Mouse (Mus musculus): Measurements from ENCODE around the gene Cyth1. TPM values are rescaled to one million over a fixed set of nuclear protein-coding genes. Genes with fewer than 3 reads are reported as not detected.

Cyth1 gene
- polyA plus RNA-seq, 1 experiment from 2014 or later = 11.5 TPM

GRCm38 (mm10) chr11:118180199-118180598, 68.2 kb downstream of the Cyth1 start:
- no peaks in the 10 kb centered on the region for H3K9me3 ChIP-seq (ENCODE audit: low read depth, low read length)
- H3K4me2 ChIP-seq = no peak overlapping the region
- ATAC-seq (ENCODE audit: insufficient read depth) (no peak), DNase-seq (no peak)
- H3K27me3 ChIP-seq (ENCODE audit: insufficient read depth, low read length) = no peaks in the 10 kb centered on the region
- WGBS = 66% methylated on average over 7 of the region's 7 CpGs
- H3K27ac ChIP-seq (ENCODE audit: low read depth) = no peak overlapping the region
- H3K36me3 ChIP-seq (ENCODE audit: insufficient read depth) = peaks cover 74% of the 10 kb centered on the region
- H3K9ac ChIP-seq = no peak overlapping the region
- H3K4me1 ChIP-seq (ENCODE audit: insufficient read depth) = no peaks in the 10 kb centered on the region
- no peak overlapping the region for H3K4me3 ChIP-seq (ENCODE audit: low read depth, low read length)
- no peak for TF ChIP-seq CTCF (IDR thresholded peaks at IDR 0.05; ENCODE audit: low read depth)

- Histone ChIP-seq H3K4me3 (ENCODE audit: low read depth, low read length) (no peak overlapping the region), H3K27ac (ENCODE audit: low read depth) (no peak overlapping the region), H3K27me3 (ENCODE audit: insufficient read depth, low read length) (no peaks in the 10 kb centered on the region), H3K9ac (no peak overlapping the region), H3K9me3 (ENCODE audit: low read depth, low read length) (no peaks in the 10 kb centered on the region), H3K4me2 (no peak overlapping the region), H3K4me1 (ENCODE audit: insufficient read depth) (no peaks in the 10 kb centered on the region), H3K36me3 (ENCODE audit: insufficient read depth) (peaks cover 59% of the 10 kb centered on the region)
- DNase-seq (no peak), ATAC-seq (ENCODE audit: insufficient read depth) (no peak)
- 83% methylated on average over 5 of the region's 5 CpGs for WGBS
- no peak for TF ChIP-seq CTCF (IDR thresholded peaks at IDR 0.05; ENCODE audit: low read depth)
These were observed 70.2 kb downstream of the Cyth1 start for GRCm38 (mm10) chr11:118178236-118178635.

- ATAC-seq (ENCODE audit: insufficient read depth) = no peak
- H3K36me3 ChIP-seq (ENCODE audit: insufficient read depth) = peaks cover 36% of the 10 kb centered on the region
- WGBS = 74% methylated on average over 7 of the region's 7 CpGs
- H3K4me3 ChIP-seq (ENCODE audit: low read depth, low read length) = no peak overlapping the region
- H3K9me3 ChIP-seq (ENCODE audit: low read depth, low read length) = no peaks in the 10 kb centered on the region
- H3K4me1 ChIP-seq (ENCODE audit: insufficient read depth) = no peaks in the 10 kb centered on the region
- no peak overlapping the region for H3K9ac ChIP-seq
- no peak for TF ChIP-seq CTCF (IDR thresholded peaks at IDR 0.05; ENCODE audit: low read depth)
- no peak overlapping the region for H3K4me2 ChIP-seq
- peak; percentile 19 for DNase-seq
- no peak overlapping the region for H3K27ac ChIP-seq (ENCODE audit: low read depth)
- H3K27me3 ChIP-seq (ENCODE audit: insufficient read depth, low read length) = no peaks in the 10 kb centered on the region
These were observed 73.6 kb downstream of the Cyth1 start for GRCm38 (mm10) chr11:118174752-118175151.

- ATAC-seq (ENCODE audit: insufficient read depth) (no peak), DNase-seq (no peak)
- WGBS = 79% methylated on average over 5 of the region's 5 CpGs
- no peak overlapping the region for H3K4me3 ChIP-seq (ENCODE audit: low read depth, low read length)
- no peaks in the 10 kb centered on the region for H3K4me1 ChIP-seq (ENCODE audit: insufficient read depth)
- no peak for TF ChIP-seq CTCF (IDR thresholded peaks at IDR 0.05; ENCODE audit: low read depth)
- H3K36me3 ChIP-seq (ENCODE audit: insufficient read depth) = peaks cover 35% of the 10 kb centered on the region
- H3K9ac ChIP-seq = no peak overlapping the region
- H3K4me2 ChIP-seq = no peak overlapping the region
- no peaks in the 10 kb centered on the region for H3K27me3 ChIP-seq (ENCODE audit: insufficient read depth, low read length)
- no peaks in the 10 kb centered on the region for H3K9me3 ChIP-seq (ENCODE audit: low read depth, low read length)
- H3K27ac ChIP-seq (ENCODE audit: low read depth) = no peak overlapping the region
These were observed 75.6 kb downstream of the Cyth1 start for GRCm38 (mm10) chr11:118172768-118173167.

GRCm38 (mm10) chr11:118170333-118170732, 78.1 kb downstream of the Cyth1 start:
- 85% methylated on average over 5 of the region's 5 CpGs for WGBS
- Histone ChIP-seq H3K4me2 (no peak overlapping the region), H3K9ac (no peak overlapping the region), H3K9me3 (ENCODE audit: low read depth, low read length) (no peaks in the 10 kb centered on the region), H3K27ac (ENCODE audit: low read depth) (no peak overlapping the region), H3K4me3 (ENCODE audit: low read depth, low read length) (no peak overlapping the region), H3K36me3 (ENCODE audit: insufficient read depth) (peaks cover 36% of the 10 kb centered on the region), H3K4me1 (ENCODE audit: insufficient read depth) (no peaks in the 10 kb centered on the region), H3K27me3 (ENCODE audit: insufficient read depth, low read length) (no peaks in the 10 kb centered on the region)
- TF ChIP-seq CTCF (IDR thresholded peaks at IDR 0.05; ENCODE audit: low read depth) = no peak
- ATAC-seq (ENCODE audit: insufficient read depth) = no peak
- DNase-seq = no peak

GRCm38 (mm10) chr11:118168714-118169113, 79.7 kb downstream of the Cyth1 start:
- ATAC-seq (ENCODE audit: insufficient read depth) (no peak), DNase-seq (no peak)
- H3K4me1 ChIP-seq (ENCODE audit: insufficient read depth) = no peaks in the 10 kb centered on the region
- no peak overlapping the region for H3K4me3 ChIP-seq (ENCODE audit: low read depth, low read length)
- H3K4me2 ChIP-seq = no peak overlapping the region
- H3K27me3 ChIP-seq (ENCODE audit: insufficient read depth, low read length) = no peaks in the 10 kb centered on the region
- H3K9me3 ChIP-seq (ENCODE audit: low read depth, low read length) = no peaks in the 10 kb centered on the region
- 81% methylated on average over 9 of the region's 9 CpGs for WGBS
- H3K27ac ChIP-seq (ENCODE audit: low read depth) = no peak overlapping the region
- no peak overlapping the region for H3K9ac ChIP-seq
- TF ChIP-seq CTCF (IDR thresholded peaks at IDR 0.05; ENCODE audit: low read depth) = no peak
- H3K36me3 ChIP-seq (ENCODE audit: insufficient read depth) = peaks cover 46% of the 10 kb centered on the region

GRCm38 (mm10) chr11:118166626-118167025, 81.8 kb downstream of the Cyth1 start:
- H3K36me3 ChIP-seq (ENCODE audit: insufficient read depth) = peaks cover 52% of the 10 kb centered on the region
- H3K4me3 ChIP-seq (ENCODE audit: low read depth, low read length) = no peak overlapping the region
- ATAC-seq (ENCODE audit: insufficient read depth) = no peak
- no peak for DNase-seq
- no peak for TF ChIP-seq CTCF (IDR thresholded peaks at IDR 0.05; ENCODE audit: low read depth)
- no peak overlapping the region for H3K27ac ChIP-seq (ENCODE audit: low read depth)
- 86% methylated on average over 5 of the region's 5 CpGs for WGBS
- H3K9me3 ChIP-seq (ENCODE audit: low read depth, low read length) = no peaks in the 10 kb centered on the region
- H3K4me1 ChIP-seq (ENCODE audit: insufficient read depth) = no peaks in the 10 kb centered on the region
- H3K9ac ChIP-seq = no peak overlapping the region
- no peaks in the 10 kb centered on the region for H3K27me3 ChIP-seq (ENCODE audit: insufficient read depth, low read length)
- H3K4me2 ChIP-seq = no peak overlapping the region

- Histone ChIP-seq H3K4me3 (ENCODE audit: low read depth, low read length) (no peak overlapping the region), H3K4me2 (no peak overlapping the region), H3K4me1 (ENCODE audit: insufficient read depth) (no peaks in the 10 kb centered on the region), H3K9me3 (ENCODE audit: low read depth, low read length) (no peaks in the 10 kb centered on the region), H3K27me3 (ENCODE audit: insufficient read depth, low read length) (no peaks in the 10 kb centered on the region), H3K27ac (ENCODE audit: low read depth) (peak overlapping the region; percentile 46; the same call in 1 of the 2 replicates), H3K36me3 (ENCODE audit: insufficient read depth) (peaks cover 52% of the 10 kb centered on the region), H3K9ac (no peak overlapping the region)
- peak; percentile 28; the same call in 1 of the 2 replicates for TF ChIP-seq CTCF (IDR thresholded peaks at IDR 0.05; ENCODE audit: low read depth)
- ATAC-seq (ENCODE audit: insufficient read depth) = no peak
- WGBS = 44% methylated on average over 11 of the region's 11 CpGs
- DNase-seq = peak; percentile 56
These were observed 82.7 kb downstream of the Cyth1 start for GRCm38 (mm10) chr11:118165681-118166080.

Data from lung, embryonic 14.5 days (tissue).